Mouse (Mus musculus) right cerebral cortex, adult 18-20 months (tissue): Measurements from ENCODE around the gene Nrarp.
A peak's percentile ranks its signal among the peaks of the same experiment; 100 is the strongest.

Source experiments
- DNase-seq: peaks from one replicate; pipeline ENCODE4 v3.0.0; 2022; ENCODE audit warnings: mixed read lengths

Gene Nrarp

GRCm38 (mm10) chr2:25180478-25180903 lies at the start of gene Nrarp:
Gene Nrarp (plus strand): TSS chr2:25180758.
- DNase-seq, result peak; percentile 93

- no peak for DNase-seq
Measured at GRCm38 (mm10) chr2:25131601-25132000, 49.0 kb upstream of the Nrarp start.

GRCm38 (mm10) chr2:25137832-25138231 lies 42.7 kb upstream of the Nrarp start:
- no peak for DNase-seq

GRCm38 (mm10) chr2:25141185-25141584 lies 39.4 kb upstream of the Nrarp start:
- DNase-seq, result no peak

- DNase-seq, result no peak
Measured at GRCm38 (mm10) chr2:25141921-25142320, 38.6 kb upstream of the Nrarp start.

GRCm38 (mm10) chr2:25145346-25145745 lies 35.2 kb upstream of the Nrarp start:
- no peak for DNase-seq

GRCm38 (mm10) chr2:25147398-25147797 lies 33.2 kb upstream of the Nrarp start:
- DNase-seq, result no peak

GRCm38 (mm10) chr2:25147892-25148291 lies 32.7 kb upstream of the Nrarp start:
- DNase-seq, result no peak

GRCm38 (mm10) chr2:25149643-25150042 lies 30.9 kb upstream of the Nrarp start:
- DNase-seq, result no peak

GRCm38 (mm10) chr2:25151280-25151956 lies 29.1 kb upstream of the Nrarp start:
- no peak for DNase-seq

- DNase-seq, result no peak
Measured at GRCm38 (mm10) chr2:25156177-25156576, 24.4 kb upstream of the Nrarp start.

- DNase-seq, result no peak
Measured at GRCm38 (mm10) chr2:25156990-25157389, 23.6 kb upstream of the Nrarp start.

- DNase-seq, result peak; percentile 42
Measured at GRCm38 (mm10) chr2:25157655-25158054, 22.9 kb upstream of the Nrarp start.

- no peak for DNase-seq
Measured at GRCm38 (mm10) chr2:25167481-25167880, 13.1 kb upstream of the Nrarp start.

GRCm38 (mm10) chr2:25167919-25168664 lies 12.5 kb upstream of the Nrarp start:
- peak; percentile 39 for DNase-seq

GRCm38 (mm10) chr2:25168665-25168978 lies 11.9 kb upstream of the Nrarp start:
- DNase-seq, result no peak

GRCm38 (mm10) chr2:25169778-25170177 lies 10.8 kb upstream of the Nrarp start:
- DNase-seq, result no peak

GRCm38 (mm10) chr2:25170326-25171100 lies 10.0 kb upstream of the Nrarp start:
- no peak for DNase-seq

- DNase-seq, result no peak
Measured at GRCm38 (mm10) chr2:25171101-25171768, 9.3 kb upstream of the Nrarp start.

- DNase-seq, result no peak
Measured at GRCm38 (mm10) chr2:25171769-25172153, 8.8 kb upstream of the Nrarp start.

GRCm38 (mm10) chr2:25172629-25173028 lies 7.9 kb upstream of the Nrarp start:
- DNase-seq, result no peak

GRCm38 (mm10) chr2:25173821-25174220 lies 6.7 kb upstream of the Nrarp start:
- DNase-seq, result no peak
